Mouse (Mus musculus) central nervous system, embryonic 14 days (tissue): ENCODE data around the gene Vmn1r7. TPM values are rescaled to one million over a fixed set of nuclear protein-coding genes. Genes with fewer than 3 reads are reported as not detected.

ENCODE experiments used
- polyA plus RNA-seq: library from polyadenylated mRNA; depleted of rRNA; stranded (reverse); fragments of >200 nt; gene quantifications from 2 replicates; pipeline ENCODE4 v1.2.3, GENCODE M21; 2012; rRNA removed

Gene Vmn1r7
- not detected in 2 replicates for polyA plus RNA-seq

DNA sequence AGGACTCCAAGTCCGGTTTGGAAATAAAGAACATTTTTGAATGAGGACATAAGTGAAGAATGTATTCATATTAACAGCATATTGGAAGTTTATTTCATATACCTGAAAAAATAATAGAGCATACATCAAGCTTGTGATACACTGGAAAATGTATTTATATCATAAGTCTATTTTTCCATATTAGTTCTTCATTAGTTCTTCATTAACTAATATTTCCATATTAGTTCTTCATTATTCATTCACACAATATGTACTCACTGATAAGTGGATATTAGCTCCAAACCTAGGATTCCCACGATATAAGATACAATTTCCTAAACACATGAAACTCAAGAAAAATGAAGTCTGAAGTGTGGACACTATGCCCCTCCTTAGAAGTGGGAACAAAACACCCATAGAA, at the start of gene Vmn1r7:
Gene Vmn1r7 (minus strand): TSS at position 101 of the 400 bp plus-strand sequence.

DNA sequence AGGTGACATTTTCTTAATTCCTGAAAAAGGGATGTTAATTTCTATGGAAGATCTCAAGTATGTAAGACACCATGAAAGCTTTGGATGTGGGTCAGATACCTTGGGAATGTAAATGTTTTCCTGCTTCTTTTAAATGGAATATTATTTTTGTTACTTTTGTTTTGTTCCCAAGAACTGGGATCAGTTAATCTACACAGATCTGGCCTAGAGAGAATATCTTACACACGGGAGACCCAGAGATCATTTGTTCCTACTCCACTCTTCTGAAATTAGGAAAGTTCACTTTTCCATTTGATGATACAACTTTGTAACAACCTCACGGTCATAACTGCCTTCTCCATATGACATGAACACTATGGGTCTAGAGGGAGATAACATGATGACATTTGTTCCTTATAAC, 41.4 kb upstream of the Vmn1r7 start, which contains the start of gene Vmn1r9:
Gene Vmn1r9 (plus strand): TSS at position 301 of the 400 bp plus-strand sequence.

DNA sequence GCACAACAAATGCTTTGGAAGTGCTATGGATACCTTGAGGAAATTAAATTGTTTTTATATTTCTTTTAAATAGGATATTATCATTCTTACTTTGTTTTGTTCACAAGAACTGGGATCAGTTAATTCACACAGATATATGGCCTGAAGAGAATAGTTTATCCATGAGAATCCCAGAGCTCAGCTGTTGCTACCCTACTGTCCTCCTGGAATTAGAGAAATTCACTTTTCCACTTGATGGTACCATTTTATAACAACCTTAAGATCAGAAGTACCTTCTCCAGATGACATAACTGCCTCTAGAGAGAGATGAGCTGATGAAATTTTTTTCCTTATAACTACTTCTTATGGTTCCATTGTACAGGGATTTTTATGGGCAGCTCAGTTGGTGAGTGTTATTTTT, 6.9 kb upstream of the Vmn1r7 start, which contains the start of gene Vmn1r8:
Gene Vmn1r8 (plus strand): TSS at position 301 of the 400 bp plus-strand sequence.

DNA sequence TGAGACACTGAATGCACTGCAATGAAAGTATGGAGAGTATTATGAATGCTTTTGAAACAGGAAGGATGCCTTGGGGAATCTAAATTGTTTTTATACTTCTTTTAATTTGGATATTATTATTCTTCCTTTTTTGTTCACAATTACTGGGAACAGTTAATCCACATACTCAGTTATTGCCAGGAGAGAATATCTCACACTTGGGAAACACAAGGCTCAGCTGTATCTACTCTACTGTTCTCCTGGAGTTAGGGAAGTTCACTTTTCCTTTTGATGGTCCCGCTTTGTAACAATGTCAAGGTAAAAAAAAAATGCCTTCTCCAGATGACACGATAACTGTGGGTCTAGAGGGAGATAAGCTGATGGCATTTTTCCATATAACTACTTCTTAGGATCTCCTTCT, 28.2 kb downstream of the Vmn1r7 start, which contains the start of gene Vmn1r6:
Gene Vmn1r6 (plus strand): TSS at position 301 of the 400 bp plus-strand sequence.

Other genes starting within 250 kb of the Vmn1r7 start
- 28.3 and 31.3 TPM in 2 replicates for gene Kbtbd2, start 227.5 kb downstream of the Vmn1r7 start, polyA plus RNA-seq
- 40.0 and 90.3 TPM in 2 replicates for gene Fkbp9, start 193.3 kb downstream of the Vmn1r7 start, polyA plus RNA-seq
- 48.3 and 50.6 TPM in 2 replicates for gene Nt5c3, start 101.4 kb downstream of the Vmn1r7 start, polyA plus RNA-seq
- 0.36 and 0.43 TPM in 2 replicates for gene Vmn1r4, start 101.3 kb downstream of the Vmn1r7 start, polyA plus RNA-seq
- gene Vmn1r5, start 55.1 kb downstream of the Vmn1r7 start, polyA plus RNA-seq, result not detected in 2 replicates
- gene Vmn1r6, start 28.1 kb downstream of the Vmn1r7 start, polyA plus RNA-seq, result not detected in 2 replicates
- gene Vmn1r8, start 7.0 kb upstream of the Vmn1r7 start, polyA plus RNA-seq, result not detected in 2 replicates
- gene Vmn1r9, start 41.5 kb upstream of the Vmn1r7 start, polyA plus RNA-seq, result not detected in 2 replicates
- gene Vmn1r10, start 84.1 kb upstream of the Vmn1r7 start, polyA plus RNA-seq, result not detected in 2 replicates
- gene Vmn1r11, start 108.1 kb upstream of the Vmn1r7 start, polyA plus RNA-seq, result not detected in 2 replicates
- gene Vmn1r12, start 131.6 kb upstream of the Vmn1r7 start, polyA plus RNA-seq, result not detected in 2 replicates
- not detected in 2 replicates for gene Vmn1r13, start 178.0 kb upstream of the Vmn1r7 start, polyA plus RNA-seq
- gene Vmn1r14, start 206.4 kb upstream of the Vmn1r7 start, polyA plus RNA-seq, result not detected in 2 replicates
- not detected in 2 replicates for gene Vmn1r15, start 232.6 kb upstream of the Vmn1r7 start, polyA plus RNA-seq